Mouse (Mus musculus) intestine, embryonic 14.5 days (tissue): ENCODE results near the gene Slc11a1. TPM values are rescaled to one million over a fixed set of nuclear protein-coding genes. Genes with fewer than 3 reads are reported as not detected.

Source experiments
- ATAC-seq: fragments of 200-750 bp; cut with Nextera tagmentation; replicated peaks from 2 replicates; pipeline ENCODE4 v1.8.0; 2017; ENCODE audit warnings: low read depth, moderate number of reproducible peaks, moderate TSS enrichment, moderate library complexity; ENCODE audit not compliant: low FRiP score, low TSS enrichment
- DNase-seq: peaks from one replicate; pipeline ENCODE4 v3.0.0-alpha.2; 2018; ENCODE audit warnings: low spot score
- H3K27ac ChIP-seq: fragments of 300-500 bp; sonication (generic); 2 replicates; pipeline ENCODE4 v1.5.1; 2014; ENCODE audit warnings: low read depth, mild to moderate bottlenecking, control low read depth
- H3K27me3 ChIP-seq: fragments of 300-500 bp; sonication (generic); replicated peaks from 2 replicates; pipeline ENCODE4 v1.6.1; 2014; ENCODE audit warnings: low read length, control low read depth; ENCODE audit not compliant: control insufficient read depth, insufficient read depth
- H3K36me3 ChIP-seq: fragments of 300-500 bp; sonication (generic); 2 replicates; pipeline ENCODE4 v1.6.1; 2014; ENCODE audit warnings: low read length, control low read depth; ENCODE audit not compliant: control insufficient read depth, insufficient read depth
- H3K4me1 ChIP-seq: fragments of 300-500 bp; sonication (generic); replicated peaks from 2 replicates; pipeline ENCODE4 v1.6.1; 2014; ENCODE audit warnings: low read length, control low read depth, mixed read lengths; ENCODE audit not compliant: control insufficient read depth, insufficient read depth
- H3K4me2 ChIP-seq: fragments of 300-500 bp; sonication (generic); 2 replicates; pipeline ENCODE4 v1.6.1; 2014; ENCODE audit warnings: low read length
- H3K4me3 ChIP-seq: fragments of 300-500 bp; sonication (generic); 2 replicates; pipeline ENCODE4 v1.5.1; 2014; ENCODE audit warnings: low read depth, low read length, control low read depth, mixed read lengths
- H3K9ac ChIP-seq: fragments of 300-500 bp; sonication (generic); 2 replicates; pipeline ENCODE4 v1.6.1; 2014; ENCODE audit warnings: mild to moderate bottlenecking, low read length
- H3K9me3 ChIP-seq: fragments of 300-500 bp; sonication (generic); 2 replicates; pipeline ENCODE4 v1.6.1; 2016; ENCODE audit warnings: low read length, control low read depth; ENCODE audit not compliant: control insufficient read depth
- WGBS: fragments of 180-500 bp; shearing (Covaris S2); extraction: QIAGEN DNeasy Blood & Tissue Kit; methylation state at CpG from one replicate; pipeline ENCODE4 v1.1.7; 2014; 5-methylcytosine and 5-hydroxymethylcytosine counted together
- polyA plus RNA-seq: library from polyadenylated mRNA; unstranded; fragments of >200 nt; fragmentation: Nextera tagmentation; extraction: Ambion mirVana; gene quantifications from 2 replicates; pipeline ENCODE4 v1.2.1, GENCODE M21; 2014

Slc11a1 gene
- polyA plus RNA-seq, 1 experiment from 2014 or later, result 5.9 TPM

- WGBS, result 83% methylated on average over 7 of the region's 7 CpGs
- Histone ChIP-seq H3K36me3 (no peaks in the 10 kb centered on the region), H3K27me3 (no peaks in the 10 kb centered on the region), H3K9ac (no peak overlapping the region), H3K4me1 (no peaks in the 10 kb centered on the region), H3K9me3 (no peaks in the 10 kb centered on the region), H3K27ac (no peak overlapping the region), H3K4me3 (no peak overlapping the region), H3K4me2 (no peak overlapping the region)
- ATAC-seq, result no peak
- DNase-seq, result no peak
Measured at GRCm38 (mm10) chr1:74379058-74379504, 4.1 kb downstream of the Slc11a1 start.

GRCm38 (mm10) chr1:74380484-74380883 lies 5.5 kb downstream of the Slc11a1 start:
- H3K4me2 ChIP-seq, result no peak overlapping the region
- H3K4me1 ChIP-seq, result no peaks in the 10 kb centered on the region
- no peaks in the 10 kb centered on the region for H3K36me3 ChIP-seq
- no peak overlapping the region for H3K9ac ChIP-seq
- no peak for DNase-seq
- H3K4me3 ChIP-seq, result no peak overlapping the region
- H3K27ac ChIP-seq, result no peak overlapping the region
- no peak for ATAC-seq
- no peaks in the 10 kb centered on the region for H3K27me3 ChIP-seq
- WGBS, result 86% methylated on average over 5 of the region's 5 CpGs
- no peaks in the 10 kb centered on the region for H3K9me3 ChIP-seq

- WGBS, result 92% methylated on average over 10 of the region's 10 CpGs
- no peak overlapping the region for H3K9ac ChIP-seq
- H3K27ac ChIP-seq, result no peak overlapping the region
- H3K4me1 ChIP-seq, result no peaks in the 10 kb centered on the region
- no peaks in the 10 kb centered on the region for H3K36me3 ChIP-seq
- ATAC-seq (no peak), DNase-seq (no peak)
- no peak overlapping the region for H3K4me3 ChIP-seq
- H3K9me3 ChIP-seq, result no peaks in the 10 kb centered on the region
- H3K27me3 ChIP-seq, result no peaks in the 10 kb centered on the region
- H3K4me2 ChIP-seq, result no peak overlapping the region
Measured at GRCm38 (mm10) chr1:74381588-74382021, 6.6 kb downstream of the Slc11a1 start.

GRCm38 (mm10) chr1:74383385-74383784 lies 8.4 kb downstream of the Slc11a1 start:
- no peak overlapping the region for H3K9ac ChIP-seq
- no peak overlapping the region for H3K4me2 ChIP-seq
- H3K4me3 ChIP-seq, result no peak overlapping the region
- 0 out of 2 replicates have a peak, but pooled peaks cover 3% of the 10 kb centered on the region for H3K4me1 ChIP-seq
- no peak overlapping the region for H3K27ac ChIP-seq
- no peak for DNase-seq
- no peaks in the 10 kb centered on the region for H3K36me3 ChIP-seq
- H3K9me3 ChIP-seq, result no peaks in the 10 kb centered on the region
- no peak for ATAC-seq
- WGBS, result 78% methylated on average over 13 of the region's 13 CpGs
- H3K27me3 ChIP-seq, result no peaks in the 10 kb centered on the region

GRCm38 (mm10) chr1:74384525-74384924 lies 9.5 kb downstream of the Slc11a1 start:
- DNase-seq (no peak), ATAC-seq (no peak)
- no peak overlapping the region for H3K4me2 ChIP-seq
- WGBS, result 86% methylated on average over 8 of the region's 8 CpGs
- H3K9ac ChIP-seq, result no peak overlapping the region
- no peaks in the 10 kb centered on the region for H3K27me3 ChIP-seq
- no peaks in the 10 kb centered on the region for H3K36me3 ChIP-seq
- no peak overlapping the region for H3K27ac ChIP-seq
- no peak overlapping the region for H3K4me3 ChIP-seq
- peaks cover 3% of the 10 kb centered on the region; the same call in 1 of the 2 replicates for H3K4me1 ChIP-seq
- no peaks in the 10 kb centered on the region for H3K9me3 ChIP-seq

- Histone ChIP-seq H3K27ac (no peak overlapping the region), H3K4me1 (peaks cover 9% of the 10 kb centered on the region), H3K9me3 (no peaks in the 10 kb centered on the region), H3K36me3 (no peaks in the 10 kb centered on the region), H3K9ac (no peak overlapping the region), H3K27me3 (no peaks in the 10 kb centered on the region), H3K4me3 (no peak overlapping the region), H3K4me2 (no peak overlapping the region)
- 91% methylated on average over 10 of the region's 10 CpGs for WGBS
- DNase-seq, result no peak
- no peak for ATAC-seq
Measured at GRCm38 (mm10) chr1:74385064-74385463, 10.1 kb downstream of the Slc11a1 start.

GRCm38 (mm10) chr1:74385531-74385930 lies 10.5 kb downstream of the Slc11a1 start:
- Histone ChIP-seq H3K4me2 (no peak overlapping the region), H3K27me3 (no peaks in the 10 kb centered on the region), H3K9ac (no peak overlapping the region), H3K9me3 (no peaks in the 10 kb centered on the region), H3K4me3 (no peak overlapping the region), H3K36me3 (no peaks in the 10 kb centered on the region), H3K4me1 (peaks cover 12% of the 10 kb centered on the region), H3K27ac (no peak overlapping the region)
- ATAC-seq (no peak), DNase-seq (no peak)
- 87% methylated on average over 8 of the region's 8 CpGs for WGBS

GRCm38 (mm10) chr1:74386363-74386713 lies 11.3 kb downstream of the Slc11a1 start:
- H3K36me3 ChIP-seq, result no peaks in the 10 kb centered on the region
- H3K27ac ChIP-seq, result peak overlapping the region; percentile 99
- H3K9me3 ChIP-seq, result no peaks in the 10 kb centered on the region
- H3K4me1 ChIP-seq, result peaks cover 17% of the 10 kb centered on the region
- peak overlapping the region; percentile 50 for H3K4me3 ChIP-seq
- no peaks in the 10 kb centered on the region for H3K27me3 ChIP-seq
- WGBS, result 62% methylated on average over 7 of the region's 10 CpGs
- no peak for ATAC-seq
- no peak for DNase-seq
- H3K9ac ChIP-seq, result peak overlapping the region; percentile 52
- peak overlapping the region; percentile 54 for H3K4me2 ChIP-seq

- H3K27me3 ChIP-seq, result no peaks in the 10 kb centered on the region
- peak overlapping the region; percentile 52 for H3K9ac ChIP-seq
- peak overlapping the region; percentile 99 for H3K27ac ChIP-seq
- peak; percentile 89 for ATAC-seq
- WGBS, result under 1% methylated on average over 26 of the region's 26 CpGs
- peak overlapping the region; percentile 50 for H3K4me3 ChIP-seq
- H3K36me3 ChIP-seq, result no peaks in the 10 kb centered on the region
- H3K4me1 ChIP-seq, result peaks cover 17% of the 10 kb centered on the region
- peak; percentile 100 for DNase-seq
- H3K4me2 ChIP-seq, result peak overlapping the region; percentile 54
- no peaks in the 10 kb centered on the region for H3K9me3 ChIP-seq
Measured at GRCm38 (mm10) chr1:74386714-74387385, 11.9 kb downstream of the Slc11a1 start.
